Mouse (Mus musculus) MEL (cell line): ENCODE measurements around the gene Cnga1. TPM values are rescaled to one million over a fixed set of nuclear protein-coding genes. Genes with fewer than 3 reads are reported as not detected.

Source experiments
- DNase-seq: peaks from one replicate; pipeline ENCODE4 v3.0.0; 2011; ENCODE audit warnings: low read depth, low spot score
- H3K27ac ChIP-seq: 2 replicates; pipeline ENCODE4 v1.5.1; 2012; ENCODE audit warnings: low read depth, mild to moderate bottlenecking, control low read depth, low read length, moderate library complexity; ENCODE audit not compliant: control insufficient read depth
- H3K27me3 ChIP-seq, 2 experiments: fragments of 150-350 bp in 1 of 2; sonication (generic) in 1 of 2; 2 replicates each; pipeline ENCODE4 v1.6.1; 2012; ENCODE audit warnings: low read length in 2 of 2, mild to moderate bottlenecking in 2 of 2, improper control_type of control experiment in 1 of 2, moderate library complexity in 1 of 2; ENCODE audit not compliant: insufficient read depth in 2 of 2, control insufficient read depth in 1 of 2
- H3K36me3 ChIP-seq, 2 experiments: 2 replicates each; pipeline ENCODE4 v1.6.1; 2012 to 2014; ENCODE audit warnings: low read length in 2 of 2, improper control_type of control experiment in 1 of 2, inconsistent platforms in 1 of 2, mild to moderate bottlenecking in 1 of 2; ENCODE audit not compliant: insufficient read depth in 2 of 2, control insufficient read depth in 1 of 2
- H3K4me1 ChIP-seq, 2 experiments: fragments of 150-350 bp in 1 of 2; sonication (generic) in 1 of 2; 2 replicates each; pipeline ENCODE4 v1.6.1; 2012; ENCODE audit warnings: low read length in 2 of 2, improper control_type of control experiment in 1 of 2, mild to moderate bottlenecking in 1 of 2; ENCODE audit not compliant: insufficient read depth in 2 of 2, control insufficient read depth in 1 of 2
- H3K4me3 ChIP-seq, 2 experiments: fragments of 150-350 bp in 1 of 2; sonication (generic) in 1 of 2; 2 replicates each; pipeline ENCODE4 v1.5.1; 2012; ENCODE audit warnings: low read depth in 2 of 2, low read length in 2 of 2, mild to moderate bottlenecking in 2 of 2, moderate library complexity in 2 of 2, control low read depth in 1 of 2, improper control_type of control experiment in 1 of 2; ENCODE audit not compliant: control insufficient read depth in 1 of 2, insufficient read depth in 1 of 2
- H3K79me2 ChIP-seq: 2 replicates; pipeline ENCODE4 v1.6.1; 2012; ENCODE audit warnings: mild to moderate bottlenecking, low read length, moderate library complexity; ENCODE audit not compliant: control insufficient read depth, poor library complexity, insufficient read depth
- H3K9ac ChIP-seq: 2 replicates; pipeline ENCODE4 v1.6.1; 2012; ENCODE audit warnings: low read depth, mild to moderate bottlenecking, control low read depth, low read length, moderate library complexity; ENCODE audit not compliant: control insufficient read depth, poor library complexity, severe bottlenecking
- H3K9me3 ChIP-seq: fragments of 150-350 bp; sonication (generic); replicated peaks from 2 replicates; pipeline ENCODE4 v1.6.1; 2012; ENCODE audit warnings: mild to moderate bottlenecking, low read length, improper control_type of control experiment, moderate library complexity; ENCODE audit not compliant: insufficient read depth
- BHLHE40 ChIP-seq: IDR thresholded peaks from 2 replicates; pipeline ENCODE4 v1.6.1; 2012; ENCODE audit warnings: low read depth, mild to moderate bottlenecking, inconsistent platforms, low read length, improper control_type of control experiment, borderline replicate concordance
- CHD1 ChIP-seq: IDR thresholded peaks from 2 replicates; pipeline ENCODE4 v1.6.1; 2012; ENCODE audit warnings: low read depth, mild to moderate bottlenecking, inconsistent platforms, low read length, improper control_type of control experiment
- CTCF ChIP-seq, 3 experiments: IDR thresholded peaks in 2 of 3; conservative IDR thresholded peaks in 1 of 3; 2 replicates each; pipeline ENCODE4 v1.5.1; 2011 to 2012; ENCODE audit warnings: low read length in 3 of 3, low read depth in 2 of 3, mild to moderate bottlenecking in 2 of 3, improper control_type of control experiment in 1 of 3, inconsistent platforms in 1 of 3, mixed read lengths in 1 of 3, moderate library complexity in 1 of 3; ENCODE audit not compliant: control insufficient read depth in 1 of 3, insufficient read depth in 1 of 3, poor library complexity in 1 of 3, severe bottlenecking in 1 of 3
- ELF1 ChIP-seq: IDR thresholded peaks from 2 replicates; pipeline ENCODE4 v1.6.1; 2014; ENCODE audit warnings: low read depth, mild to moderate bottlenecking, inconsistent platforms, low read length, improper control_type of control experiment, moderate library complexity
- EP300 ChIP-seq, 2 experiments: IDR thresholded peaks; 2 replicates each; pipeline ENCODE4 v1.6.1; 2011; ENCODE audit warnings: improper control_type of control experiment in 2 of 2, low read length in 2 of 2, low read depth in 1 of 2, mild to moderate bottlenecking in 1 of 2
- ETS1 ChIP-seq: IDR thresholded peaks from 2 replicates; pipeline ENCODE4 v1.6.1; 2012; ENCODE audit warnings: low read depth, mild to moderate bottlenecking, inconsistent platforms, low read length, improper control_type of control experiment, moderate library complexity
- GATA1 ChIP-seq: IDR thresholded peaks from 2 replicates; pipeline ENCODE4 v1.6.1; 2011; ENCODE audit warnings: low read depth, low read length, improper control_type of control experiment
- JUND ChIP-seq: IDR thresholded peaks from 2 replicates; pipeline ENCODE4 v1.6.1; 2011; ENCODE audit warnings: low read depth, mild to moderate bottlenecking, improper control_type of control experiment, low read length
- MAX ChIP-seq: IDR thresholded peaks from 2 replicates; pipeline ENCODE4 v1.6.1; 2011; ENCODE audit warnings: low read length, improper control_type of control experiment
- MAZ ChIP-seq: IDR thresholded peaks from 2 replicates; pipeline ENCODE4 v1.6.1; 2012; ENCODE audit warnings: low read depth, mild to moderate bottlenecking, inconsistent platforms, low read length, improper control_type of control experiment
- MXI1 ChIP-seq: IDR thresholded peaks from 2 replicates; pipeline ENCODE4 v1.6.1; 2011; ENCODE audit warnings: mild to moderate bottlenecking, low read depth, low read length, improper control_type of control experiment
- MYC ChIP-seq: IDR thresholded peaks from 2 replicates; pipeline ENCODE4 v1.6.1; 2011; ENCODE audit warnings: low read depth, mild to moderate bottlenecking, low read length, improper control_type of control experiment, moderate library complexity
- NELFE ChIP-seq: IDR thresholded peaks from 2 replicates; pipeline ENCODE4 v1.6.1; 2011; ENCODE audit warnings: low read depth, low read length, improper control_type of control experiment
- NRF1 ChIP-seq: IDR thresholded peaks from 2 replicates; pipeline ENCODE4 v1.6.1; 2014; ENCODE audit warnings: low read depth, mild to moderate bottlenecking, inconsistent platforms, low read length, improper control_type of control experiment, moderate library complexity; ENCODE audit not compliant: poor library complexity, insufficient read depth, severe bottlenecking
- POLR2AphosphoS2 ChIP-seq: IDR thresholded peaks from 2 replicates; pipeline ENCODE4 v1.6.1; 2011; ENCODE audit warnings: low read length, improper control_type of control experiment
- RCOR1 ChIP-seq: IDR thresholded peaks from 2 replicates; pipeline ENCODE4 v1.6.1; 2012; ENCODE audit warnings: low read depth, mild to moderate bottlenecking, inconsistent platforms, low read length, improper control_type of control experiment
- SIN3A ChIP-seq: IDR thresholded peaks from 2 replicates; pipeline ENCODE4 v1.6.1; 2012; ENCODE audit warnings: low read length, improper control_type of control experiment, inconsistent platforms
- TAL1 ChIP-seq: IDR thresholded peaks from 2 replicates; pipeline ENCODE4 v1.6.1; 2012; ENCODE audit warnings: mild to moderate bottlenecking, inconsistent platforms, low read length, moderate library complexity, mixed read lengths
- TBP ChIP-seq: IDR thresholded peaks from 2 replicates; pipeline ENCODE4 v1.8.0; 2011; ENCODE audit warnings: low read depth, low read length, improper control_type of control experiment
- TCF12 ChIP-seq: IDR thresholded peaks from 2 replicates; pipeline ENCODE4 v1.6.1; 2014; ENCODE audit warnings: low read depth, mild to moderate bottlenecking, inconsistent platforms, low read length, improper control_type of control experiment, moderate library complexity
- USF1 ChIP-seq: IDR thresholded peaks from 2 replicates; pipeline ENCODE4 v1.6.1; 2014; ENCODE audit warnings: low read depth, mild to moderate bottlenecking, inconsistent platforms, low read length, improper control_type of control experiment, moderate library complexity
- USF2 ChIP-seq, 2 experiments: IDR thresholded peaks; 2 replicates each; pipeline ENCODE4 v1.6.1; 2011 to 2012; ENCODE audit warnings: improper control_type of control experiment in 2 of 2, low read length in 2 of 2, borderline replicate concordance in 1 of 2, inconsistent platforms in 1 of 2, low read depth in 1 of 2, mild to moderate bottlenecking in 1 of 2; ENCODE audit not compliant: insufficient read depth in 1 of 2
- polyA plus RNA-seq, 2 experiments: library from polyadenylated mRNA; stranded (reverse) in 1 of 2; unstranded in 1 of 2; fragments of >175 nt in 1 of 2; fragments of >200 nt in 1 of 2; gene quantifications; 2 replicates each; pipeline versions ENCODE4 v1.2.1 to v1.2.4; 2012; ENCODE audit warnings: low replicate concordance in 2 of 2, low read depth in 1 of 2; ENCODE audit not compliant: insufficient read length in 2 of 2, insufficient read depth in 1 of 2, missing spikeins in 1 of 2
- total RNA-seq: library from RNA; depleted of rRNA; stranded (reverse); fragments of 300-350 nt; gene quantifications from 2 replicates; pipeline ENCODE4 v1.2.3, GENCODE M21; 2012

Cnga1 gene
- total and polyA plus RNA-seq, 3 experiments = 0.04 TPM; not detected in 2

GRCm38 (mm10) chr5:72636576-72636975 lies 7.5 kb downstream of the Cnga1 start:
- no peak for DNase-seq
- H3K9me3 ChIP-seq = no peaks in the 10 kb centered on the region
- TF ChIP-seq TBP (no peak), ETS1 (no peak), GATA1 (no peak), NELFE (no peak), CHD1 (no peak), NRF1 (no peak), USF1 (no peak), POLR2AphosphoS2 (no peak), JUND (no peak), SIN3A (no peak), TAL1 (no peak), MYC (no peak)
- H3K79me2 ChIP-seq = no peaks in the 10 kb centered on the region; the same call in 1 of the 2 replicates
- H3K27ac ChIP-seq = no peak overlapping the region
- 0 out of 4 replicates have a peak overlapping the region, but pooled peaks of 1 of the 2 experiments have one; percentile 13 for H3K4me3 ChIP-seq
- H3K27me3 ChIP-seq = no peaks in the 10 kb centered on the region
- H3K36me3 ChIP-seq = peaks cover 0 to 13% of the 10 kb centered on the region in 2 experiments; a peak in 2 of 4 replicates
- peaks cover 10 to 17% of the 10 kb centered on the region in 2 experiments for H3K4me1 ChIP-seq
- no peak overlapping the region for H3K9ac ChIP-seq

GRCm38 (mm10) chr5:72636122-72636521 lies 8.0 kb downstream of the Cnga1 start:
- Histone ChIP-seq H3K9me3 (no peaks in the 10 kb centered on the region), H3K27me3 (no peaks in the 10 kb centered on the region), H3K27ac (peak overlapping the region; percentile 37; the same call in 1 of the 2 replicates), H3K4me1 (peaks cover 10 to 17% of the 10 kb centered on the region in 2 experiments)
- peak; percentile 77 for DNase-seq
- TF ChIP-seq ETS1 (peak; percentile 88), EP300 (IDR thresholded peaks at IDR 0.05; ENCODE audit: low read depth in 1 of 2, low read length in 2 of 2) (peak; percentile 57 to 60), TCF12 (peak; percentile 35; the same call in 1 of the 2 replicates), RCOR1 (peak; percentile 51; the same call in 1 of the 2 replicates), TAL1 (no peak), CTCF (IDR thresholded peaks at IDR 0.05 in 2 of 3, conservative IDR thresholded peaks at IDR 0.05 in 1 of 3; ENCODE audit: control insufficient read depth in 1 of 3, insufficient read depth in 1 of 3, low read depth in 2 of 3, low read length in 3 of 3, poor library complexity in 1 of 3, severe bottlenecking in 1 of 3) (no peak), MAX (peak; percentile 72), GATA1 (peak; percentile 58), TBP (no peak), MAZ (0 out of 2 replicates have a peak, but pooled peaks have one; percentile 53), MXI1 (peak; percentile 75), USF2 (IDR thresholded peaks at IDR 0.05; ENCODE audit: borderline replicate concordance in 1 of 2, insufficient read depth in 1 of 2, low read depth in 1 of 2, low read length in 2 of 2) (no peak), BHLHE40 (peak; percentile 56; the same call in 1 of the 2 replicates), MYC (peak; percentile 78), ELF1 (peak; percentile 71), SIN3A (peak; percentile 80)
- TF ChIP-seq, all 39 proteins: peak for 12
- Histone ChIP-seq H3K9ac (peak overlapping the region; percentile 32; the same call in 1 of the 2 replicates), H3K4me3 (peak overlapping the region in 1 of 2 experiments; percentile 30; a peak in 1 of 4 replicates), H3K36me3 (peaks cover 0 to 13% of the 10 kb centered on the region in 2 experiments; a peak in 2 of 4 replicates), H3K79me2 (no peaks in the 10 kb centered on the region; the same call in 1 of the 2 replicates)
